In genomic region chr4:125119070-125119469, GRCm38 (mm10) we compare ENCODE assay signal across 14 mouse cellular contexts. TPM values are rescaled to one million over a fixed set of nuclear protein-coding genes. Genes with fewer than 3 reads are reported as not detected.
DNase-seq lines count a peak whose midpoint lies in the region; ATAC-seq and TF ChIP-seq lines count a peak whose summit lies in the region.
"Had no signal": no experiment of that assay in that cellular context is flagged by ENCODE, and none has a peak within 500 bp of the region (broad histone marks: within the 10 kb centered on the region; RNA-seq: fewer than 3 reads in every experiment).

No protein-coding gene starts in this region.

- H3K4me1 ChIP-seq in kidney, postnatal 0 days (replicated peaks; ENCODE audit: insufficient read depth, low read length): peaks cover 23% of the 10 kb centered on the region
- H3K4me1 ChIP-seq in kidney, embryonic 16.5 days (ENCODE audit: insufficient read depth, low read length): peaks cover 17% of the 10 kb centered on the region
- H3K4me1 ChIP-seq in MEL (ENCODE audit: control insufficient read depth in 1 of 2, insufficient read depth in 2 of 2, low read length in 2 of 2): peaks cover 10 to 33% of the 10 kb centered on the region in 2 experiments
- peaks cover 26% of the 10 kb centered on the region for H3K4me1 ChIP-seq in limb, embryonic 11.5 days (ENCODE audit: control insufficient read depth, insufficient read depth, low read length)

- 30% methylated on average over 10 of the region's 10 CpGs for WGBS in kidney, postnatal 0 days
- 39% methylated on average over 10 of the region's 10 CpGs for WGBS in kidney, embryonic 16.5 days
- WGBS in limb, embryonic 11.5 days: 25% methylated on average over 10 of the region's 10 CpGs

- H3K27ac ChIP-seq in kidney, postnatal 0 days: no peak overlapping the region
- H3K27ac ChIP-seq in kidney, embryonic 16.5 days (ENCODE audit: low read length): no peak overlapping the region
- no peak overlapping the region for H3K27ac ChIP-seq in MEL (ENCODE audit: control insufficient read depth, low read depth, low read length)
- H3K27ac ChIP-seq in limb, embryonic 11.5 days (replicated peaks; ENCODE audit: low read depth, low read length): no peak overlapping the region
- H3K27ac ChIP-seq: heart, embryonic 13.5 days; neural tube, embryonic 12.5 days had no signal

- TF ChIP-seq POLR2A in MEL (IDR thresholded peaks at IDR 0.05; ENCODE audit: control insufficient read depth in 1 of 2, insufficient read depth in 1 of 2, low read depth in 1 of 2, low read length in 2 of 2, poor library complexity in 1 of 2): no peak

- H3K4me3 ChIP-seq in kidney, postnatal 0 days (replicated peaks; ENCODE audit: low read depth, low read length): no peak overlapping the region
- H3K4me3 ChIP-seq in kidney, embryonic 16.5 days (ENCODE audit: low read length): no peak overlapping the region
- no peak overlapping the region for H3K4me3 ChIP-seq in MEL (ENCODE audit: control insufficient read depth in 1 of 2, insufficient read depth in 1 of 2, low read depth in 2 of 2, low read length in 2 of 2)
- no peak overlapping the region for H3K4me3 ChIP-seq in limb, embryonic 11.5 days (ENCODE audit: low read depth, low read length)
- H3K4me3 ChIP-seq: heart, embryonic 13.5 days; neural tube, embryonic 12.5 days had no signal

- no peak overlapping the region for H3K4me2 ChIP-seq in kidney, postnatal 0 days (ENCODE audit: low read length)
- H3K4me2 ChIP-seq in kidney, embryonic 16.5 days (replicated peaks; ENCODE audit: low read depth, low read length): no peak overlapping the region
- H3K4me2 ChIP-seq in limb, embryonic 11.5 days (ENCODE audit: low read depth, severe bottlenecking): no peak overlapping the region
- H3K4me2 ChIP-seq: heart, embryonic 13.5 days; neural tube, embryonic 12.5 days had no signal

- no peaks in the 10 kb centered on the region for H3K79me2 ChIP-seq in MEL (ENCODE audit: control insufficient read depth, insufficient read depth, low read length, poor library complexity)

- no peak overlapping the region for H3K9ac ChIP-seq in kidney, postnatal 0 days (ENCODE audit: low read depth, low read length)
- no peak overlapping the region for H3K9ac ChIP-seq in kidney, embryonic 16.5 days (replicated peaks; ENCODE audit: low read length)
- H3K9ac ChIP-seq in MEL (ENCODE audit: control insufficient read depth, low read depth, low read length, poor library complexity, severe bottlenecking): no peak overlapping the region
- H3K9ac ChIP-seq in limb, embryonic 11.5 days (ENCODE audit: low read length): no peak overlapping the region
- H3K9ac ChIP-seq: heart, embryonic 13.5 days; neural tube, embryonic 12.5 days had no signal

- no peak for TF ChIP-seq EP300 in MEL (IDR thresholded peaks at IDR 0.05; ENCODE audit: low read depth in 1 of 2, low read length in 2 of 2)

- peaks cover 4% of the 10 kb centered on the region; the same call in 1 of the 2 replicates for H3K36me3 ChIP-seq in kidney, postnatal 0 days (ENCODE audit: insufficient read depth, low read length)
- peaks cover 6% of the 10 kb centered on the region for H3K36me3 ChIP-seq in kidney, embryonic 16.5 days (ENCODE audit: insufficient read depth, low read length)
- H3K36me3 ChIP-seq in MEL (ENCODE audit: control insufficient read depth in 1 of 2, insufficient read depth in 2 of 2, low read length in 2 of 2): peaks cover 0 to 19% of the 10 kb centered on the region in 2 experiments; a peak in 2 of 4 replicates
- no peaks in the 10 kb centered on the region for H3K36me3 ChIP-seq in limb, embryonic 11.5 days (ENCODE audit: control insufficient read depth, insufficient read depth, low read length)

- no peaks in the 10 kb centered on the region for H3K27me3 ChIP-seq in kidney, postnatal 0 days (ENCODE audit: insufficient read depth, low read length)
- H3K27me3 ChIP-seq in kidney, embryonic 16.5 days (ENCODE audit: insufficient read depth, low read length): no peaks in the 10 kb centered on the region
- no peaks in the 10 kb centered on the region for H3K27me3 ChIP-seq in MEL (ENCODE audit: control insufficient read depth in 1 of 2, insufficient read depth in 2 of 2, low read length in 2 of 2)
- H3K27me3 ChIP-seq in limb, embryonic 11.5 days (ENCODE audit: control insufficient read depth, insufficient read depth, low read length): no peaks in the 10 kb centered on the region
- H3K27me3 ChIP-seq: heart, embryonic 13.5 days had no signal

- DNase-seq in kidney, postnatal 0 days (ENCODE audit: low spot score): peak; percentile 60
- DNase-seq in A20 (ENCODE audit: low read depth, low spot score): peak; percentile 23
- DNase-seq in MEL (ENCODE audit: low read depth, low spot score): no peak
- peak; percentile 62 for DNase-seq in limb, embryonic 11.5 days (ENCODE audit: low spot score)
- DNase-seq in layer of hippocampus, adult 9-10 months (ENCODE audit: low spot score): no peak
- DNase-seq in testis, postnatal 10 days (ENCODE audit: low spot score): no peak
- DNase-seq in layer of hippocampus, postnatal 14 days (ENCODE audit: low spot score in 2 of 2): no peak
- DNase-seq: cerebellum, adult 18-20 months; kidney, adult 9 months had no signal

- peak; percentile 53 for TF ChIP-seq CTCF in kidney, postnatal 0 days (IDR thresholded peaks at IDR 0.05; ENCODE audit: low read depth)
- TF ChIP-seq CTCF in MEL (IDR thresholded peaks at IDR 0.05 in 2 of 3, conservative IDR thresholded peaks at IDR 0.05 in 1 of 3; ENCODE audit: control insufficient read depth in 1 of 3, insufficient read depth in 1 of 3, low read depth in 2 of 3, low read length in 3 of 3, poor library complexity in 1 of 3, severe bottlenecking in 1 of 3): peak in 2 of 3 experiments; percentile 5 to 26; a peak in 1 of 6 replicates

- 0 out of 2 replicates have a peak, but pooled peaks have one; percentile 0 for ATAC-seq in kidney, postnatal 0 days (replicated peaks; ENCODE audit: low FRiP score, low read depth)
- ATAC-seq in kidney, embryonic 16.5 days (ENCODE audit: low FRiP score, low TSS enrichment): no peak
- no peak for ATAC-seq in limb, embryonic 11.5 days (ENCODE audit: insufficient number of reproducible peaks, low FRiP score, low TSS enrichment, low read depth)

- no peak for TF ChIP-seq RAD21 in MEL (IDR thresholded peaks at IDR 0.05; ENCODE audit: low read depth, low read length)

- no peaks in the 10 kb centered on the region for H3K9me3 ChIP-seq in kidney, postnatal 0 days (replicated peaks; ENCODE audit: low read length)
- no peaks in the 10 kb centered on the region for H3K9me3 ChIP-seq in kidney, embryonic 16.5 days (ENCODE audit: low read length)
- no peaks in the 10 kb centered on the region for H3K9me3 ChIP-seq in MEL (replicated peaks; ENCODE audit: insufficient read depth, low read length)
- H3K9me3 ChIP-seq in limb, embryonic 11.5 days (ENCODE audit: control insufficient read depth, low read length): no peaks in the 10 kb centered on the region
- H3K9me3 ChIP-seq: heart, embryonic 13.5 days; neural tube, embryonic 12.5 days had no signal

TF ChIP-seq in MEL, 35 proteins besides CTCF, POLR2A, EP300 and RAD21 (continues in another document):
- no peak for TF ChIP-seq TCF12 (IDR thresholded peaks at IDR 0.05; ENCODE audit: low read depth, low read length)
- TF ChIP-seq ELF1 (IDR thresholded peaks at IDR 0.05; ENCODE audit: low read depth, low read length): no peak
- TF ChIP-seq MAX (IDR thresholded peaks at IDR 0.05; ENCODE audit: low read length): no peak
- TF ChIP-seq CHD1 (IDR thresholded peaks at IDR 0.05; ENCODE audit: low read depth, low read length): no peak
- no peak for TF ChIP-seq CHD2 (IDR thresholded peaks at IDR 0.05; ENCODE audit: low read length)
- no peak for TF ChIP-seq TBP (IDR thresholded peaks at IDR 0.05; ENCODE audit: low read depth, low read length)
- no peak for TF ChIP-seq NELFE (IDR thresholded peaks at IDR 0.05; ENCODE audit: low read depth, low read length)
- no peak for TF ChIP-seq MYC (IDR thresholded peaks at IDR 0.05; ENCODE audit: low read depth, low read length)

RNA-seq across cellular contexts. Expression of gene Zc3h12a, which starts 8.6 kb away (rescaled TPM):
- polyA plus RNA-seq in kidney, postnatal 0 days (2015; fragmentation: Nextera tagmentation; extraction: Ambion mirVana): 0.59 and 0.78 TPM in 2 replicates
- 0.66 and 0.90 TPM in 2 replicates for polyA plus RNA-seq in kidney, embryonic 16.5 days (2015; fragmentation: Nextera tagmentation; extraction: Ambion mirVana)
- total RNA-seq in MEL (2012; rRNA removed): 0.92 and 0.95 TPM in 2 replicates
- 1 to 10 TPM in 1 of 2 experiments, not detected in 1; 3.3 TPM for polyA plus RNA-seq in MEL (2012; ENCODE audit: insufficient read depth in 1 of 2, insufficient read length in 2 of 2, low read depth in 1 of 2, low replicate concordance in 2 of 2, missing spikeins in 1 of 2)
- 0.63 and 0.82 TPM in 2 replicates for polyA plus RNA-seq in limb, embryonic 11.5 days (2014; fragmentation: Nextera tagmentation; extraction: Ambion mirVana)
- 1 to 10 TPM; 1.2 to 1.9 TPM for total RNA-seq in layer of hippocampus, postnatal 14 days (2021)

RNA-seq across cellular contexts. Expression of gene Meaf6, which starts 34.1 kb away (rescaled TPM):
- 49.5 and 50.8 TPM in 2 replicates for polyA plus RNA-seq in kidney, postnatal 0 days (2015; fragmentation: Nextera tagmentation; extraction: Ambion mirVana)
- 54.1 and 60.2 TPM in 2 replicates for polyA plus RNA-seq in kidney, embryonic 16.5 days (2015; fragmentation: Nextera tagmentation; extraction: Ambion mirVana)
- 26.8 and 34.9 TPM in 2 replicates for total RNA-seq in MEL (2012; rRNA removed)
- 10 to 100 TPM in 1 of 2 experiments, not detected in 1; 46.7 TPM for polyA plus RNA-seq in MEL (2012; ENCODE audit: insufficient read depth in 1 of 2, insufficient read length in 2 of 2, low read depth in 1 of 2, low replicate concordance in 2 of 2, missing spikeins in 1 of 2)
- polyA plus RNA-seq in limb, embryonic 11.5 days (2014; fragmentation: Nextera tagmentation; extraction: Ambion mirVana): 90.1 and 97.4 TPM in 2 replicates
- 100 to 1,000 TPM; 110 to 113 TPM for total RNA-seq in layer of hippocampus, postnatal 14 days (2021)

RNA-seq across cellular contexts. Expression of gene Snip1, which starts 52.6 kb away (rescaled TPM):
- polyA plus RNA-seq in kidney, postnatal 0 days (2015; fragmentation: Nextera tagmentation; extraction: Ambion mirVana): 25.2 and 26.0 TPM in 2 replicates
- 28.8 and 30.3 TPM in 2 replicates for polyA plus RNA-seq in kidney, embryonic 16.5 days (2015; fragmentation: Nextera tagmentation; extraction: Ambion mirVana)
- 35.6 and 40.6 TPM in 2 replicates for total RNA-seq in MEL (2012; rRNA removed)
- 10 to 100 TPM; 33.4 to 62.2 TPM for polyA plus RNA-seq in MEL (2012; ENCODE audit: insufficient read depth in 1 of 2, insufficient read length in 2 of 2, low read depth in 1 of 2, low replicate concordance in 2 of 2, missing spikeins in 1 of 2)
- 40.4 and 41.6 TPM in 2 replicates for polyA plus RNA-seq in limb, embryonic 11.5 days (2014; fragmentation: Nextera tagmentation; extraction: Ambion mirVana)
- total RNA-seq in layer of hippocampus, postnatal 14 days (2021): 10 to 100 TPM; 13.7 to 15.1 TPM

RNA-seq across cellular contexts. Expression of gene Dnali1, which starts 53.6 kb away (rescaled TPM):
- 0.05 and 0.14 TPM in 2 replicates for polyA plus RNA-seq in kidney, postnatal 0 days (2015; fragmentation: Nextera tagmentation; extraction: Ambion mirVana)
- 0.11 and 0.13 TPM in 2 replicates for polyA plus RNA-seq in kidney, embryonic 16.5 days (2015; fragmentation: Nextera tagmentation; extraction: Ambion mirVana)
- 0.16 TPM in 1 of 2 replicates, not detected in the other for total RNA-seq in MEL (2012; rRNA removed)
- polyA plus RNA-seq in MEL (2012; ENCODE audit: insufficient read depth in 1 of 2, insufficient read length in 2 of 2, low read depth in 1 of 2, low replicate concordance in 2 of 2, missing spikeins in 1 of 2): under 1 TPM in 1 of 2 experiments, not detected in 1; 0.08 TPM
- polyA plus RNA-seq in limb, embryonic 11.5 days (2014; fragmentation: Nextera tagmentation; extraction: Ambion mirVana): 0.09 TPM in 2 replicates
- 1 to 10 TPM in 1 of 2 experiments, under 1 TPM in 1; 0.76 to 2.0 TPM for total RNA-seq in layer of hippocampus, postnatal 14 days (2021)
- polyA plus RNA-seq: liver, embryonic 16.5 days; spleen, adult 2 months had no signal

Comparison
In these comparisons a context has a peak if more than half of its experiments do, and no peak if none do; other contexts are left out.
1. DNase-seq: peak in kidney, postnatal 0 days (single experiment), A20 (single experiment) and limb, embryonic 11.5 days (single experiment); none in MEL (single experiment), layer of hippocampus, adult 9-10 months (single experiment), testis, postnatal 10 days (single experiment) and layer of hippocampus, postnatal 14 days (0 of 2).